Mouse (Mus musculus) bone marrow macrophage, adult 2 months (primary cell): Measurements from ENCODE around the gene Mroh2a.

Experiments
- CTCF ChIP-seq: IDR thresholded peaks from 2 replicates; pipeline ENCODE4 v1.5.1; 2012; ENCODE audit warnings: low read depth, mild to moderate bottlenecking, low read length, moderate library complexity
- POLR2A ChIP-seq: IDR thresholded peaks from 2 replicates; pipeline ENCODE4 v1.6.1; 2012; ENCODE audit warnings: mild to moderate bottlenecking, low read depth, low read length, borderline replicate concordance

GRCm38 (mm10) chr1:88217576-88217975, 9.2 kb upstream of the Mroh2a start:
- TF ChIP-seq CTCF (no peak), POLR2A (no peak)
